Mouse (Mus musculus): Measurements from ENCODE around the gene Pea15a. TPM values are rescaled to one million over a fixed set of nuclear protein-coding genes. Genes with fewer than 3 reads are reported as not detected.

Gene Pea15a
- total RNA-seq, 2 experiments from 2014 or later = 22.5 to 28.4 TPM

- DNase-seq = no peak
- intact Hi-C loops (cut with DNase I) = loop anchor here (5.0 to 10.0 kb wide), 2 partner anchors 40 to 62 kb away; partner anchors contain the start of gene Dcaf8
Measured at GRCm38 (mm10) chr1:172207111-172207584, 544 bp upstream of the Pea15a start.

GRCm38 (mm10) chr1:172205741-172206087 lies 890 bp downstream of the Pea15a start:
- intact Hi-C loops (cut with DNase I) = loop anchor here (5.0 to 10.0 kb wide), 2 partner anchors 42 to 61 kb away; partner anchors contain the start of gene Dcaf8
- DNase-seq = no peak

GRCm38 (mm10) chr1:172204814-172205740 lies 1.5 kb downstream of the Pea15a start:
- intact Hi-C loops (cut with DNase I) = loop anchor here (5.0 to 10.0 kb wide), 2 partner anchors 42 to 60 kb away; partner anchors contain the start of gene Dcaf8
- DNase-seq = no peak

- DNase-seq = no peak
- intact Hi-C loops (cut with DNase I) = loop anchor here (10.0 kb wide), 1 partner anchor 59 kb away; the partner anchor contains the start of gene Dcaf8
Measured at GRCm38 (mm10) chr1:172204033-172204813, 2.4 kb downstream of the Pea15a start.

DNA sequence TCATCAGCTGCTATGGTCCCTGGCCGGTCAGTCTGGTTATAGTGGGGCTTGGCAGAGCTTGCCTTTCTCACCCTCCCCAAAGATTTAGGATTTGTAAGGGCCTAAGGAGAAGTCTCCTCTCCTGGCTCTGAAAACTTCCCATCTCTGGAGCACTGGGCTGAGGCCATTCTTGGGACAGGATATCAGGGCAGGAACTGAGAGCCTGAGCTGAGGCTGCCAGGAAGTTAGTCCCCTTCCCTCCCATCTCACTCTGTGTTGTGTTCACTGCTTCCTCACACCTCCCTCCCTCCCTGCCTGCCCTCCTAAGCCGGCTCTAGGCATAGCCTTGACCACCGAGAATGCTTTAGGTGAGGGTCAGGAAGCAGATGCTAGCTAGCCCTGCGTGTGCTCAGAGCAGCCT lies 3.0 kb downstream of the Pea15a start:
- intact Hi-C loops (cut with DNase I) = loop anchor here (10.0 kb wide), 1 partner anchor 59 kb away; the partner anchor contains the start of gene Dcaf8
- DNase-seq = no peak

DNA sequence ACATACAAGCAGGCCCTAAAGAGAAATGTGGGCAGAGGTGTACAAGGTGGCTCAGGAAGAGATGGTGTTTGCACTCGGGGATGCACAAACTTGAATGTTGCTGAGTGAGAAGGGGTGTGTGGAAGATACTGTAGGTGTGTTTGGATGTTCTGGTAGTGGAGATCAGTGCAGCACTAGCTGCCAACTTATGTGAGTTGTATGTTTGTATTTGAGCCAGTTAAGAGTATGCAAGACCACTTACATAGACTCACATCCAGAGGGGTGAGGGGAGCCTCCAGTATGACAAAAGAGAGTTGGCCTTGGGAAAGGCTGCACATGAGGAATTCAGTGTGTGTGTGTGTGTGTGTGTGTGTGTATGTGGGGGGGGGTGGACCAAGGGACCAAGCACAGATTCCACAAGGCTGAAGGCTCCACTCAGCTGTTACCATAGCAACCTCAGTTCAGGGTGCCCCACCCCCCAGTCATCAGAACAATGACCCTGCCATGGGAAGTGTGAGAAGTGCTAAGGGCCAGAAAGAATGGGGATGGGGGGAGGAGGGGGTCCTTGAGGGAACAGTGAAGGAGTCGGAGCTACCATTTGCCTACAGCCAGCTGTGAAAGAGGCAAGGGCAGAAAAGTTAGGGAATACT lies 3.6 kb downstream of the Pea15a start:
- no peak for DNase-seq
- intact Hi-C loops (cut with DNase I) = loop anchor here (10.0 kb wide), 1 partner anchor 58 kb away; the partner anchor contains the start of gene Dcaf8

DNA sequence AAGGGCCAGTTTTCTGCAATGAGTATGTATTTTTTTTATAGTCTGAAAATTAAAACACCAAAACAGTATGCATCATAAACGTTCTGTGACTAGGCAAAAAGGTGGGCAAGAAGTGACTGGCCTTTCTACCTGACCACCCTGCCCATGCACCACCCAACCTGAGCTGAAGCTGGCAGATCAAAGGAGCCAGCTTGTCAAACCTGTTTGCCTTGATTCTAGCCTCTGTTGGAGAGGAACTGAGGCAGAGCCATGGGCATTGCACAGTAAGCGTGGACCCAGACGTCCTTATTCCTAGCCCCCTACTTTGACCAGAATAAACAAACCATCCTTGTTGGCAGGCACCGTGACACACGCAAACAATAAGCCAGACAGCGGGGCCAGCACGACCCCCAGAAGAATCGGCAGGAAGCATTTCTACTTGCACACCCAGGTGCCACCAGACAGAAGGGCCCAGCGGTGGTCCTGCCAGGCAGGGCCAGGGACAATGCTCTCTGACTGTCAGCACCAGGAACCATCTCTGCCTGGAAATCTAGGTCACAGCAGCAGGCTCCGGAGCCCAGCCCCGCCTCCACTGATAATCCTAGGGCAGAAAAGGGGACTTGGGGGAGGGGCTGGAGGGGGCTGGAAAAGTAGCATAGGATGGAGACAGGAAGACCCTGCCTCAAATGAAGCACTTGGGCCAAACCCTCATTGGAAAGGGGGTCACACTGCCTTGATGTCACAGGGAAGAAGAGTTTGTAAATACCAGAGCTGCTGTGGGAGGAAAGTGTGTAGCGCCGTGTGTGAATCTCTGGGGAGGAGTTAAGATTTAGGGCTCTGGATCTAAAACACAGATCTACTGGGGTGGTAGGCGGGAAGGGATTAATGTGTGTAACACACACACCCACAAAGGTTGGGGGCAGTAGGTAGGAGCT lies 4.4 kb downstream of the Pea15a start:
- intact Hi-C loops (cut with DNase I) = loop anchor here (10.0 kb wide), 1 partner anchor 57 kb away; the partner anchor contains the start of gene Dcaf8

DNA sequence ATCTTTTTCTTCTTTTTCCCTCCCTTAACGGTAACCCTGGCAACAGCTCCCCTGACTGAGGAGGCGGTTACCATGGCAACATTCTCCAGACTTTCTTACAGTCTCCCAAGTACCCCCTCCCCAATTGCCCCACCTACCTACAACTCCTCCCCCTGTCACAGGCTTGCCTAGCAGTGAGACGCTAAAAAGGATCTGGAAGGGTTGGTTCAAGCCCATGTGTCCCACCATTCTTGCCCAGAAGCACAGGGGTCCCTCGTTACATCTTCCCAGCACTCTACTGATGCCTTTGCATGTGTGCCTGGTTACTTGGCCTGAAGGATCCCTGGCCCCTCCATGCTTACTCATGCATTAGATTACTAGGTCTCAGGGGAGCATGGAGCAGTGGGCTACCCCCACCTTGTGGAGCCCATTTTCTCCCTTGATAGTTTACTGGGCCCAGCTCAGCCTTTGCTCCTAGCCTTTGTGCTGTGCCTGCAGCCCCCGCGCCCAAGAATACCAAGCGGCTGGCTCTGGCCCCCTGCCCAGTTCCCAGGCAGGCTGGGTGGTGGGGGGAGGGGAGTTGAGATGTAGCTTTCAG lies 5.6 kb downstream of the Pea15a start:
- intact Hi-C loops (cut with DNase I) = loop anchor here (10.0 kb wide), 1 partner anchor 56 kb away; the partner anchor contains the start of gene Dcaf8
- DNase-seq = no peak

More for the DNA sequence above, 4.4 kb downstream of the Pea15a start:
- DNase-seq = no peak

GRCm38 (mm10) chr1:172200161-172200560 lies 6.4 kb downstream of the Pea15a start:
- intact Hi-C loops (cut with DNase I) = loop anchor here (10.0 kb wide), 1 partner anchor 55 kb away; the partner anchor contains the start of gene Dcaf8
- DNase-seq = no peak

DNA sequence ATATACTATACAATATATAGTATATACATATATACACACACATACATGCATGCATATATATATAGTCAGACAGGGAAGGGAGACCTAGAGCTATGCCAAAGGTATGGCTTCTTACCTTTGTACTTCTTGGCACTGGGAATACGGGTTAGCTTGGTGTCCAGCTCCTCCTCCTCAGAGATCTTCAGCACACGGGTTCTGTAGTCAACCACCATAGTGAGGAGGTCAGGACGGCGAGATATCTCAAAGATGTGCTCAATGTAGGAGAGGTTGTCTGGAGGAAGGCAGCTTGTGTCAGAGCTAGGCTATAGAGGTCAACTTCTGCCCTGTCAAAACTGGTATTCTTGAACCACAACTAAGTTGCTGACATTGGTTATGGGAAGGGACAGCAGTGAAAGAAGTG lies 7.6 kb downstream of the Pea15a start:
- no peak for DNase-seq
- intact Hi-C loops (cut with DNase I) = no loop called here

GRCm38 (mm10) chr1:172198316-172198715 lies 8.3 kb downstream of the Pea15a start:
- intact Hi-C loops (cut with DNase I) = no loop called here
- no peak for DNase-seq

DNA sequence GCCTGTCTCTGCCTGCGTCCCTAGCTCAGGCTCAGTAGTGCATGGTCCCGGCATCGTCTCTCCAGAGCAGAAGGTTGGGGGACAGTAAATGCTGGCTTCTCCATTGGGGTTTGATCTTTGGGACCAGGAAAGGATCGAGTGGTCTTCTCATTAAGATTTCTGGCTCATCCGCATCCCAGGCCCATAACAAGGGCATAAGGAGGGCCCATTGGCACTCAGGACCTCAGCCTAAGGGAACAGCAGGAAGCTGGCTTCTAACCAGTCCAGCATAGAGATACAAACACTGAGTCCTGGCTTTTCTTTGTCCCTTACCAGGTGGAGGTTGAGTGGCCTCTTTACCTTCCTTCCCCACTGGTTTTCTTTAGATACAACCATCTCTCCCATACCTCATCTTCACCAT lies 8.8 kb downstream of the Pea15a start:
- intact Hi-C loops (cut with DNase I) = no loop called here
- DNase-seq = no peak

DNA sequence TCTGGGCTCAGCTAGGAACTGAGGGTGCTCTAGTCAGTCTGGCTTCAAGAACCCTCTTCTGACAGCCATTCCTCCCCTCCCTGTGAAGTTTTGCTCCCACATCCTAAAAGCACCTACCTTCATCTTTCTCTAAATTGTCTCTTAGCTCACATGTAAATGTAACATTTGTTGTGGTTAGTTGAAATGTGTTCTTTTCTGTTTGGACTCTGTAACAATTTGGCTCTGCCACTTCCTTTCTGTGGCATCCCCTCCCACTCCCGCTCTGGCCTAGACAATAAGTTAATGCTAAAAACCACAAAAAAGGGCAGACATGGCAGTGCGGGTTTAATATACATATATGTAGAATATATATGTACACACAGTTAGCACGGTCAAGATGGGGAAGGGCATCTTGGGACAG lies 9.5 kb downstream of the Pea15a start:
- no peak for DNase-seq
- intact Hi-C loops (cut with DNase I) = no loop called here

DNA sequence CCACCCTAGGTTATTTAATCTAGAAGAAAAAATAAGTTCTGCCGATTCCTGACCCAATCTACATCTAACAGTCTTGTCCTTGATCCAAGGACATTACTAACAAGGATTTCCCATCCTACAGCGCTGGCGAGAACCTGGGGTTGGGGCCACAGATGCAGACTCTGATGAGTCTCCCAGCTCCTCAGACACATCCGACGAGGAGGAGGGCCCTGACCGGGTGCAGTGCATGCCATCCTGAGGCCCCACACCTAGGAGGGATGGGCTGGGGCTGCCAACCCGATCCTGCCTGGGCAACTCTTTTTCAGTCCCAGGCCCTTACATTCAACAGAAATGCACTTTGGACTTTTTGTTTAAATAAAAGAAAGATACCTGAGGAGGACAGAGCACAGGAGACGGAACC lies 12.2 kb downstream of the Pea15a start:
- intact Hi-C loops (cut with DNase I) = no loop called here
- no peak for DNase-seq

- DNase-seq = no peak
- intact Hi-C loops (cut with DNase I) = no loop called here
Measured at GRCm38 (mm10) chr1:172192217-172192616, 14.4 kb downstream of the Pea15a start.

GRCm38 (mm10) chr1:172191578-172191977 lies 15.0 kb downstream of the Pea15a start:
- intact Hi-C loops (cut with DNase I) = no loop called here
- DNase-seq = no peak

DNA sequence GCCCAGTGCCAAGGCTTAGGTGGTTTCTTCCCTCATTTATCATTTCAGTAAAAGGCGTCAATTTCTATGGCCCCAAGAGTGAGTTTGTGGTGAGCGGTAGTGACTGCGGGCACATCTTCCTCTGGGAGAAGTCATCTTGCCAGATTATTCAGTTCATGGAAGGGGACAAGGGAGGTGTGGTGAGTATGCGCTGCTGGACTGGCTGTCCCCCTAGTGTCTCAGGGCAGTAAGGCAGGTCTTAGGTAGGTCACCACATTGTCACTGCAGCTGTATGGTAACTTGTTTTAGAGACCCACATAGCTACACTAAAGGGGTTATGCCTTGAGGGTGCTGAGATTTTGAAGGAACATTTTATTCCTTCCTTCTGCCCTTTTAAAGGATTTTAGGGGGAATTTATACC lies 17.7 kb downstream of the Pea15a start:
- intact Hi-C loops (cut with DNase I) = no loop called here
- DNase-seq = no peak

GRCm38 (mm10) chr1:172186401-172187289 lies 20.0 kb downstream of the Pea15a start:
- no peak for DNase-seq
- intact Hi-C loops (cut with DNase I) = no loop called here

All from gastrocnemius, postnatal 36 days (tissue).